Mouse (Mus musculus) colon, adult 2 months (tissue): Measurements from ENCODE around the gene Prol1. TPM values are rescaled to one million over a fixed set of nuclear protein-coding genes. Genes with fewer than 3 reads are reported as not detected.

Experiments
- polyA plus RNA-seq: library from polyadenylated mRNA; depleted of rRNA; stranded (reverse); fragments of >200 nt; gene quantifications from 2 replicates; pipeline ENCODE4 v1.2.3, GENCODE M21; 2012; rRNA removed

The Prol1 gene
- polyA plus RNA-seq: not detected in 2 replicates

GRCm38 (mm10) chr5:88317012-88317411, at the start of gene Prol1:
Gene Prol1 (plus strand): TSS chr5:88317312.

GRCm38 (mm10) chr5:88268619-88269018, 48.5 kb upstream of the Prol1 start, which contains the start of gene Gm7714:
Gene Gm7714 (plus strand): TSS chr5:88268919.

GRCm38 (mm10) chr5:88375808-88376207, 58.7 kb downstream of the Prol1 start, which contains the start of gene Amtn:
Gene Amtn (plus strand): TSS chr5:88376108.

Other genes starting within 250 kb of the Prol1 start
- not detected in 2 replicates for gene Smr2, start 230.8 kb upstream of the Prol1 start, polyA plus RNA-seq
- not detected in 2 replicates for gene Gm11116, start 205.8 kb upstream of the Prol1 start, polyA plus RNA-seq
- gene Gm11115, start 163.2 kb upstream of the Prol1 start, polyA plus RNA-seq: not detected in 2 replicates
- not detected in 2 replicates for gene Gm7714, start 48.4 kb upstream of the Prol1 start, polyA plus RNA-seq
- not detected in 2 replicates for gene Amtn, start 58.8 kb downstream of the Prol1 start, polyA plus RNA-seq
- gene Ambn, start 138.7 kb downstream of the Prol1 start, polyA plus RNA-seq: not detected in 2 replicates
- not detected in 2 replicates for gene Enam, start 170.7 kb downstream of the Prol1 start, polyA plus RNA-seq
- 300 and 332 TPM in 2 replicates for gene Jchain, start 210.6 kb downstream of the Prol1 start, polyA plus RNA-seq
- gene Utp3, start 237.2 kb downstream of the Prol1 start, polyA plus RNA-seq: 8.1 and 9.0 TPM in 2 replicates
- 6.1 and 6.2 TPM in 2 replicates for gene Rufy3, start 247.7 kb downstream of the Prol1 start, polyA plus RNA-seq